Mouse (Mus musculus) MEL (cell line): ENCODE data around the gene Gm17174. TPM values are rescaled to one million over a fixed set of nuclear protein-coding genes. Genes with fewer than 3 reads are reported as not detected.
"Not testable (repeated sequence)": the region's sequence is repeated elsewhere in the genome, so short reads cannot be mapped to it uniquely, and the experiment has no call there.

ENCODE experiments used
- DNase-seq: peaks from one replicate; pipeline ENCODE4 v3.0.0; 2011; ENCODE audit warnings: low read depth, low spot score
- H3K27ac ChIP-seq: 2 replicates; pipeline ENCODE4 v1.5.1; 2012; ENCODE audit warnings: low read depth, mild to moderate bottlenecking, control low read depth, low read length, moderate library complexity; ENCODE audit not compliant: control insufficient read depth
- H3K27me3 ChIP-seq, 2 experiments: fragments of 150-350 bp in 1 of 2; sonication (generic) in 1 of 2; 2 replicates each; pipeline ENCODE4 v1.6.1; 2012; ENCODE audit warnings: low read length in 2 of 2, mild to moderate bottlenecking in 2 of 2, improper control_type of control experiment in 1 of 2, moderate library complexity in 1 of 2; ENCODE audit not compliant: insufficient read depth in 2 of 2, control insufficient read depth in 1 of 2
- H3K36me3 ChIP-seq, 2 experiments: 2 replicates each; pipeline ENCODE4 v1.6.1; 2012 to 2014; ENCODE audit warnings: low read length in 2 of 2, improper control_type of control experiment in 1 of 2, inconsistent platforms in 1 of 2, mild to moderate bottlenecking in 1 of 2; ENCODE audit not compliant: insufficient read depth in 2 of 2, control insufficient read depth in 1 of 2
- H3K4me1 ChIP-seq, 2 experiments: fragments of 150-350 bp in 1 of 2; sonication (generic) in 1 of 2; 2 replicates each; pipeline ENCODE4 v1.6.1; 2012; ENCODE audit warnings: low read length in 2 of 2, improper control_type of control experiment in 1 of 2, mild to moderate bottlenecking in 1 of 2; ENCODE audit not compliant: insufficient read depth in 2 of 2, control insufficient read depth in 1 of 2
- H3K4me3 ChIP-seq, 2 experiments: fragments of 150-350 bp in 1 of 2; sonication (generic) in 1 of 2; 2 replicates each; pipeline ENCODE4 v1.5.1; 2012; ENCODE audit warnings: low read depth in 2 of 2, low read length in 2 of 2, mild to moderate bottlenecking in 2 of 2, moderate library complexity in 2 of 2, control low read depth in 1 of 2, improper control_type of control experiment in 1 of 2; ENCODE audit not compliant: control insufficient read depth in 1 of 2, insufficient read depth in 1 of 2
- H3K79me2 ChIP-seq: 2 replicates; pipeline ENCODE4 v1.6.1; 2012; ENCODE audit warnings: mild to moderate bottlenecking, low read length, moderate library complexity; ENCODE audit not compliant: control insufficient read depth, poor library complexity, insufficient read depth
- H3K9ac ChIP-seq: 2 replicates; pipeline ENCODE4 v1.6.1; 2012; ENCODE audit warnings: low read depth, mild to moderate bottlenecking, control low read depth, low read length, moderate library complexity; ENCODE audit not compliant: control insufficient read depth, poor library complexity, severe bottlenecking
- H3K9me3 ChIP-seq: fragments of 150-350 bp; sonication (generic); replicated peaks from 2 replicates; pipeline ENCODE4 v1.6.1; 2012; ENCODE audit warnings: mild to moderate bottlenecking, low read length, improper control_type of control experiment, moderate library complexity; ENCODE audit not compliant: insufficient read depth
- CHD2 ChIP-seq: IDR thresholded peaks from 2 replicates; pipeline ENCODE4 v1.6.1; 2011; ENCODE audit warnings: low read length, improper control_type of control experiment
- CTCF ChIP-seq, 3 experiments: IDR thresholded peaks in 2 of 3; conservative IDR thresholded peaks in 1 of 3; 2 replicates each; pipeline ENCODE4 v1.5.1; 2011 to 2012; ENCODE audit warnings: low read length in 3 of 3, low read depth in 2 of 3, mild to moderate bottlenecking in 2 of 3, improper control_type of control experiment in 1 of 3, inconsistent platforms in 1 of 3, mixed read lengths in 1 of 3, moderate library complexity in 1 of 3; ENCODE audit not compliant: control insufficient read depth in 1 of 3, insufficient read depth in 1 of 3, poor library complexity in 1 of 3, severe bottlenecking in 1 of 3
- E2F4 ChIP-seq: IDR thresholded peaks from 2 replicates; pipeline ENCODE4 v1.6.1; 2011; ENCODE audit warnings: low read depth, low read length, improper control_type of control experiment, borderline replicate concordance
- ETS1 ChIP-seq: IDR thresholded peaks from 2 replicates; pipeline ENCODE4 v1.6.1; 2012; ENCODE audit warnings: low read depth, mild to moderate bottlenecking, inconsistent platforms, low read length, improper control_type of control experiment, moderate library complexity
- GABPA ChIP-seq: IDR thresholded peaks from 2 replicates; pipeline ENCODE4 v1.6.1; 2012; ENCODE audit warnings: low read depth, mild to moderate bottlenecking, inconsistent platforms, low read length, improper control_type of control experiment, moderate library complexity
- GATA1 ChIP-seq: IDR thresholded peaks from 2 replicates; pipeline ENCODE4 v1.6.1; 2011; ENCODE audit warnings: low read depth, low read length, improper control_type of control experiment
- HCFC1 ChIP-seq: IDR thresholded peaks from 2 replicates; pipeline ENCODE4 v1.6.1; 2012; ENCODE audit warnings: low read depth, mild to moderate bottlenecking, inconsistent platforms, low read length, improper control_type of control experiment, moderate library complexity
- JUND ChIP-seq: IDR thresholded peaks from 2 replicates; pipeline ENCODE4 v1.6.1; 2011; ENCODE audit warnings: low read depth, mild to moderate bottlenecking, improper control_type of control experiment, low read length
- KAT2A ChIP-seq: conservative IDR thresholded peaks from 2 replicates; pipeline ENCODE4 v1.6.1; 2012; ENCODE audit warnings: low read depth, low read length, improper control_type of control experiment, inconsistent platforms
- MAFK ChIP-seq: IDR thresholded peaks from 2 replicates; pipeline ENCODE4 v1.6.1; 2011; ENCODE audit warnings: low read depth, mild to moderate bottlenecking, low read length, improper control_type of control experiment, borderline replicate concordance
- MAX ChIP-seq: IDR thresholded peaks from 2 replicates; pipeline ENCODE4 v1.6.1; 2011; ENCODE audit warnings: low read length, improper control_type of control experiment
- MAZ ChIP-seq: IDR thresholded peaks from 2 replicates; pipeline ENCODE4 v1.6.1; 2012; ENCODE audit warnings: low read depth, mild to moderate bottlenecking, inconsistent platforms, low read length, improper control_type of control experiment
- MYB ChIP-seq: IDR thresholded peaks from 2 replicates; pipeline ENCODE4 v1.6.1; 2011; ENCODE audit warnings: mild to moderate bottlenecking, low read depth, low read length, improper control_type of control experiment
- POLR2AphosphoS2 ChIP-seq: IDR thresholded peaks from 2 replicates; pipeline ENCODE4 v1.6.1; 2011; ENCODE audit warnings: low read length, improper control_type of control experiment
- RAD21 ChIP-seq: IDR thresholded peaks from 2 replicates; pipeline ENCODE4 v1.6.1; 2011; ENCODE audit warnings: mild to moderate bottlenecking, low read depth, low read length, improper control_type of control experiment
- RCOR1 ChIP-seq: IDR thresholded peaks from 2 replicates; pipeline ENCODE4 v1.6.1; 2012; ENCODE audit warnings: low read depth, mild to moderate bottlenecking, inconsistent platforms, low read length, improper control_type of control experiment
- SMC3 ChIP-seq: IDR thresholded peaks from 2 replicates; pipeline ENCODE4 v1.6.1; 2011; ENCODE audit warnings: low read depth, low read length, improper control_type of control experiment
- TCF12 ChIP-seq: IDR thresholded peaks from 2 replicates; pipeline ENCODE4 v1.6.1; 2014; ENCODE audit warnings: low read depth, mild to moderate bottlenecking, inconsistent platforms, low read length, improper control_type of control experiment, moderate library complexity
- UBTF ChIP-seq: IDR thresholded peaks from 2 replicates; pipeline ENCODE4 v1.6.1; 2012; ENCODE audit warnings: low read depth, mild to moderate bottlenecking, inconsistent platforms, low read length, improper control_type of control experiment, moderate library complexity, borderline replicate concordance; ENCODE audit not compliant: insufficient read depth
- polyA plus RNA-seq, 2 experiments: library from polyadenylated mRNA; stranded (reverse) in 1 of 2; unstranded in 1 of 2; fragments of >175 nt in 1 of 2; fragments of >200 nt in 1 of 2; gene quantifications; 2 replicates each; pipeline versions ENCODE4 v1.2.1 to v1.2.4; 2012; ENCODE audit warnings: low replicate concordance in 2 of 2, low read depth in 1 of 2; ENCODE audit not compliant: insufficient read length in 2 of 2, insufficient read depth in 1 of 2, missing spikeins in 1 of 2
- total RNA-seq: library from RNA; depleted of rRNA; stranded (reverse); fragments of 300-350 nt; gene quantifications from 2 replicates; pipeline ENCODE4 v1.2.3, GENCODE M21; 2012; rRNA removed

Gm17174 gene
- not detected in 2 replicates for total RNA-seq
- polyA plus RNA-seq = not detected

DNA sequence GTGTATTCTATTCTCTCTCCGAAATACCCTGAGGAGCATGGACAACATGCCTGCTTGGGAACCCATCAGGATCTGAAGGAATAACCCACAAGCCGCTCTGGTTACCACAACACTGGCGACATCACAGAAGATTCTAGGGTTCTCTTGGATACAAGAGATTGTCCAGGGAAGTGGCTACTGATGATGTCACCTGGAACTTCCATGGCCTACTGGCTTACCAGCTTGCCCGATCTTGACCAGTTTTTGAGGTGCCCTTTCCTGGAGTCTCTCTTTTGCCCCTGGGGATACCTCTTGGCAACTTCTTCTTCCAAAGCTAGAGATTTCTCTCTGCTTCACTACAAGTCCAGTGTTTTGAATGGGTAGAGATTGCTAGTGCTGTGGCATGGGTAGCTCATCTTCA, at the start of gene Gm17174:
Gene Gm17174 (minus strand): TSS at position 101 of the 400 bp plus-strand sequence.
- not testable (repeated sequence) for H3K79me2 ChIP-seq, H3K36me3 ChIP-seq, H3K4me1 ChIP-seq, H3K9me3 ChIP-seq, H3K4me3 ChIP-seq, DNase-seq, H3K27ac ChIP-seq, H3K27me3 ChIP-seq, H3K9ac ChIP-seq

DNA sequence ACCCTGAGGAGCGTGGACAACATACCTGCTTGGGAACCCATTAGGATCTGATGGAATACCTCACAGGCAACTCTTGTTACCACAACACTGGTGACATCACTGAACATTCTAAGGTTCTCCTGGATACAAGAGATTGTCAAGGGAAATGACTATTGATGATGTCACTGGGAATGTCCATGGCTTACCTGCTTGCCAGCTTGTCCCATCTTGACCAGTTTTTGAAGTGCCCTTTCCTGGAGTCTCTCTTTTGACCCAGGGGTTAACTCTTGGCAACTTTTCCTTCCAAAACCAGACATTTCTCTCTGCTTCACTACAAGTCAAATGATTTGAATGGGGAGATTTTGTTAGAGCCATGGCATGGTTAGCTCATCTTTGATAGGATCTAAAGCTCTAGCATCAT, 43.6 kb upstream of the Gm17174 start, which contains the start of gene Gm4181:
Gene Gm4181 (minus strand): TSS at position 101 of the 400 bp plus-strand sequence.
- not testable (repeated sequence) for H3K4me3 ChIP-seq, H3K27ac ChIP-seq, H3K9me3 ChIP-seq, H3K4me1 ChIP-seq, H3K79me2 ChIP-seq, DNase-seq, H3K9ac ChIP-seq, H3K27me3 ChIP-seq, H3K36me3 ChIP-seq

DNA sequence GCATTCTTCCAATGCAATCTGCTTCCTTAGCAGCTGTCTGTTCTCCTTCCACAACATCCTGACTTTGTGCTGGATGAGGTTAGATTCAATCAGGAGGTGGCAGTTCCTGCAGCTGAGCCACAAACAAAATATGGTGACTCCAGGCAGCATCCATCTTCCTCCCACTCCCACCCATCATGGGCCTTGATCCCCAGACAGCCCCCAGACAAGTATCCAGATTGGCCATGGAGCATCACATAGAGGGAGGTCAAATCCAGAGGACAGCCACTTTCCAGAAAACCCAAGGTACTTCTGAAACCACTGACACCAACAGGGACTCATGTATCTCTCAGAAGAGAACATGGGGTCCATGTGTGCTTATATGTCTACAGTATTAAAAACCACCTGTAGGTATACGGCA, 40.5 kb upstream of the Gm17174 start:
- H3K4me1 ChIP-seq, H3K36me3 ChIP-seq, H3K27me3 ChIP-seq, H3K79me2 ChIP-seq, H3K9ac ChIP-seq, H3K27ac ChIP-seq, H3K9me3 ChIP-seq, DNase-seq, H3K4me3 ChIP-seq: not testable (repeated sequence)

DNA sequence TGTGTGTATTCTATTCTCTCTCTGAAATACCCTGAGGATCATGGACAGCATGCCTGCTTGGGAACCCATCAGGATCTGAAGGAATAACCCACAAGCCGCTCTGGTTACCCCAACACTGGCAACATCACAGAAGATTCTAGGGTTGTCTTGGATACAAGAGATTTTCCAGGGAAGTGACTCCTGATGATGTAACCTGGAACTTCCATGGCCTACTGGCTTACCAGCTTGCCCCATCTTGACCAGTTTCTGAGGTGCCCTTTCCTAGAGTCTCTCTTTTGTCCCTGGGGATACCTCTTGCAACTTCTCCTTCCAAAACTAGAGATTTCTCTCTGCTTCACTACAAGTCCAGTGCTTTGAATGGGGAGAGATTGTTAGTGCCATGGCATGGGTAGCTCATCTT, 19.3 kb upstream of the Gm17174 start, which contains the start of gene Gm17078:
Gene Gm17078 (minus strand): TSS at position 101 of the 400 bp plus-strand sequence.
- Histone ChIP-seq H3K27me3 (no peaks in the 10 kb centered on the region), H3K9ac (no peak within 1 kb of the TSS), H3K36me3 (no peaks in the 10 kb centered on the region), H3K4me3 (no peak within 1 kb of the TSS), H3K4me1 (no peaks in the 10 kb centered on the region), H3K79me2 (no peaks in the 10 kb centered on the region), H3K9me3 (no peaks in the 10 kb centered on the region), H3K27ac (no peak within 1 kb of the TSS)
- no peak for DNase-seq
- TF ChIP-seq MAZ (no peak), MAFK (no peak), RCOR1 (no peak), CHD2 (no peak), GABPA (no peak), E2F4 (no peak), TCF12 (no peak), CTCF (IDR thresholded peaks at IDR 0.05 in 2 of 3, conservative IDR thresholded peaks at IDR 0.05 in 1 of 3; ENCODE audit: control insufficient read depth in 1 of 3, insufficient read depth in 1 of 3, low read depth in 2 of 3, low read length in 3 of 3, poor library complexity in 1 of 3, severe bottlenecking in 1 of 3) (no peak), MYB (no peak), HCFC1 (no peak), UBTF (no peak), JUND (no peak), SMC3 (no peak), ETS1 (no peak), MAX (no peak), RAD21 (no peak), POLR2AphosphoS2 (no peak), KAT2A (no peak), GATA1 (no peak)
